ENCODE assay signal across 8 mouse cellular contexts in genomic region chr8:11727651-11728481, GRCm38 (mm10). TPM values are rescaled to one million over a fixed set of nuclear protein-coding genes. Genes with fewer than 3 reads are reported as not detected.
A peak's percentile ranks its signal among the peaks of the same experiment; 100 is the strongest.
DNase-seq lines count a peak whose midpoint lies in the region; ATAC-seq and TF ChIP-seq lines count a peak whose summit lies in the region.

Arhgef7 (plus strand) TSS chr8:11727721.

- H3K27ac ChIP-seq in forebrain, postnatal 0 days (ENCODE audit: low read depth, low read length): peak within 1 kb of the TSS; percentile 100
- peak within 1 kb of the TSS; percentile 61 for H3K27ac ChIP-seq in liver, embryonic 15.5 days (replicated peaks)
- H3K27ac ChIP-seq in neural tube, embryonic 15.5 days (replicated peaks): peak within 1 kb of the TSS; percentile 99

- TF ChIP-seq CTCF in forebrain, postnatal 0 days (IDR thresholded peaks at IDR 0.05; ENCODE audit: low read depth): peak; percentile 23; the same call in 1 of the 2 replicates

- intact Hi-C loops in heart, postnatal 25 days (cut with DNase I): no loop called here

- H3K9me3 ChIP-seq in forebrain, postnatal 0 days (ENCODE audit: low read length): no peaks in the 10 kb centered on the region
- H3K9me3 ChIP-seq in liver, embryonic 15.5 days (replicated peaks): no peaks in the 10 kb centered on the region
- H3K9me3 ChIP-seq in neural tube, embryonic 15.5 days (replicated peaks): no peaks in the 10 kb centered on the region

- H3K27me3 ChIP-seq in forebrain, postnatal 0 days (ENCODE audit: insufficient read depth, low read length): no peaks in the 10 kb centered on the region
- peaks cover 80% of the 10 kb centered on the region for H3K27me3 ChIP-seq in liver, embryonic 15.5 days
- H3K27me3 ChIP-seq in neural tube, embryonic 15.5 days (replicated peaks): peaks cover 9% of the 10 kb centered on the region; the same call in 1 of the 2 replicates

- no peaks in the 10 kb centered on the region for H3K36me3 ChIP-seq in forebrain, postnatal 0 days (ENCODE audit: insufficient read depth)
- H3K36me3 ChIP-seq in liver, embryonic 15.5 days (replicated peaks): no peaks in the 10 kb centered on the region
- H3K36me3 ChIP-seq in neural tube, embryonic 15.5 days: no peaks in the 10 kb centered on the region

- peak; percentile 42 for DNase-seq in WW6 (ENCODE audit: low read depth, low spot score)
- DNase-seq in cerebellum, adult 18-20 months: peak; percentile 85 to 91
- DNase-seq in forebrain, postnatal 0 days: peak; percentile 96
- no peak for DNase-seq in heart, postnatal 25 days (ENCODE audit: low spot score)
- DNase-seq in layer of hippocampus, adult 11-12 months (ENCODE audit: low spot score): peak; percentile 78
- no peak for DNase-seq in urinary bladder, postnatal 14 days (ENCODE audit: low spot score)

- ATAC-seq in forebrain, postnatal 0 days: peak; percentile 91
- peak; percentile 58 for ATAC-seq in liver, embryonic 15.5 days (ENCODE audit: insufficient read depth)
- peak; percentile 91 for ATAC-seq in neural tube, embryonic 15.5 days (ENCODE audit: low FRiP score)

- under 1% methylated on average over 118 of the region's 127 CpGs for WGBS in forebrain, postnatal 0 days
- WGBS in liver, embryonic 15.5 days (ENCODE audit: insufficient replicate concordance): 1% methylated on average over 118 of the region's 127 CpGs
- under 1% methylated on average over 121 of the region's 127 CpGs for WGBS in neural tube, embryonic 15.5 days

- H3K4me2 ChIP-seq in forebrain, postnatal 0 days (ENCODE audit: low read depth): peak within 1 kb of the TSS; percentile 58
- peak within 1 kb of the TSS; percentile 62 for H3K4me2 ChIP-seq in liver, embryonic 15.5 days
- peak within 1 kb of the TSS; percentile 74 for H3K4me2 ChIP-seq in neural tube, embryonic 15.5 days

- peak within 1 kb of the TSS; percentile 67 for H3K4me3 ChIP-seq in forebrain, postnatal 0 days (ENCODE audit: low read depth, low read length)
- peak within 1 kb of the TSS; percentile 50 for H3K4me3 ChIP-seq in liver, embryonic 15.5 days (replicated peaks)
- H3K4me3 ChIP-seq in neural tube, embryonic 15.5 days (replicated peaks): peak within 1 kb of the TSS; percentile 68

- H3K9ac ChIP-seq in forebrain, postnatal 0 days: peak within 1 kb of the TSS; percentile 99
- H3K9ac ChIP-seq in liver, embryonic 15.5 days: peak within 1 kb of the TSS; percentile 5; the same call in 1 of the 2 replicates
- H3K9ac ChIP-seq in neural tube, embryonic 15.5 days (replicated peaks): peak within 1 kb of the TSS; percentile 89

- peaks cover 27% of the 10 kb centered on the region for H3K4me1 ChIP-seq in forebrain, postnatal 0 days (ENCODE audit: insufficient read depth)
- no peaks in the 10 kb centered on the region; the same call in 1 of the 2 replicates for H3K4me1 ChIP-seq in liver, embryonic 15.5 days (replicated peaks)
- peaks cover 33% of the 10 kb centered on the region for H3K4me1 ChIP-seq in neural tube, embryonic 15.5 days

RNA-seq across cellular contexts. Expression of gene Arhgef7, which starts in this region (rescaled TPM):
- 100 and 114 TPM in 2 replicates for total RNA-seq in forebrain, postnatal 0 days (2014; rRNA removed)
- polyA plus RNA-seq in forebrain, postnatal 0 days (2015; fragmentation: Nextera tagmentation; extraction: Ambion mirVana): 50.3 and 59.5 TPM in 2 replicates
- total RNA-seq in heart, postnatal 25 days (2021): 100 to 1,000 TPM; 153 to 155 TPM
- polyA plus RNA-seq in liver, embryonic 15.5 days (2015; fragmentation: Nextera tagmentation; extraction: Ambion mirVana): 9.5 and 11.0 TPM in 2 replicates
- 54.4 and 62.3 TPM in 2 replicates for polyA plus RNA-seq in neural tube, embryonic 15.5 days (2015; fragmentation: Nextera tagmentation; extraction: Ambion mirVana)

Comparison
In these comparisons a context has a peak if more than half of its experiments do, and no peak if none do; other contexts are left out.
1. DNase-seq: peak in WW6 (single experiment), cerebellum, adult 18-20 months (2 of 2), forebrain, postnatal 0 days (single experiment) and layer of hippocampus, adult 11-12 months (single experiment); none in heart, postnatal 25 days (single experiment) and urinary bladder, postnatal 14 days (single experiment).
2. H3K9ac ChIP-seq: peak in every context shown above with its lines; median percentile 99 in forebrain, postnatal 0 days; 89 in neural tube, embryonic 15.5 days; 5 in liver, embryonic 15.5 days.
3. Peak in every context shown above with its lines, with median percentiles within 50 percentile points of each other: ATAC-seq, H3K27ac ChIP-seq, H3K4me2 ChIP-seq and H3K4me3 ChIP-seq.